Mouse (Mus musculus) hindlimb bud, embryonic 11.5 days (tissue): ENCODE results near the gene Maob.

ENCODE experiments used
- DNase-seq: peaks from one replicate; pipeline ENCODE4 v3.0.0-alpha.2; 2012; ENCODE audit warnings: low read depth, low spot score; ENCODE audit errors: extremely low spot score

The Maob gene

DNA sequence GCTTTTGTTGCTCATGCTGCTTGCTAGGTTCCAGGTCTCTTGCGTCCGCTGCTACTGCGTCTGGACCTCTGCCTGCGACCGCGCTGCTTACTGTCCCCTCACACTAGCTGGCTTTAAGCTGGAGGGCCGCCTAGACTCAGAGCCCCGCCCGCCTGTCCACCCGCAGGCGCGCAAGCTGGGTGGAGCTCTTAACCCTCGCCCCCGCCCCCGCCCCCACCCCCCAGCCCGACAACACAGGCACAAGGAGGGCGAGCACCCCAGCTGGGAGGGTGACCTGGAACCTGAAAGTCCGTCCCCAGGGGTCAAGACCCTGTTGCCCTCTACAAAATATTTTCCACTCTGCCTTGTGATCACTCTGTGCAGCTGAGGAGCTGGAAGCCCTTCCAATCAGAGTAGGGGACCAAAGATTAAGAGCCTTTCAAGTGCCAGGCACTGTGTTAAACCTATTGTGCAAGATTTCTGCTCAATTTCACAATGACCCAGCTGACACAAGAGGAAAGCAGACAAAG, at the start of gene Maob:
Maob (minus strand) TSS at position 106 of the 509 bp plus-strand sequence.
- no peak for DNase-seq

DNA sequence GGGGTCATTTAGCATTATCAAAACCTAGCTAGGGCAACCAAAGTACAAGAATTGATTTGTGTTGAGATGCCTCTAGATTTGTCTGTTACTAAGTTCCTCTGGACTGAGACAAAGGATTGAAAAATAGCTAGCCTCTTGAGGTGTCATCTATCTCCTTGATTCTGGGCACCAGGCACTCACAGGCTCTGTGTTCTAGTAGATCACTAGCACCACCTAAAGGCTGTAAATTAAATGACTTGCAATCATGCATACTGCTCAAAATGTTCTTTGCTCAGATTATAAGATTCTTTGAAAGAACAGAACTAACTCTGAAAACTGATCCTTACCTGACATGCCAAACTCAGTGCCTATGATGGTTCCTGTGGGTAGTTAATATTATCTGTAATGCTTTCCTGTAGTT, 43.1 kb upstream of the Maob start:
- no peak for DNase-seq

DNA sequence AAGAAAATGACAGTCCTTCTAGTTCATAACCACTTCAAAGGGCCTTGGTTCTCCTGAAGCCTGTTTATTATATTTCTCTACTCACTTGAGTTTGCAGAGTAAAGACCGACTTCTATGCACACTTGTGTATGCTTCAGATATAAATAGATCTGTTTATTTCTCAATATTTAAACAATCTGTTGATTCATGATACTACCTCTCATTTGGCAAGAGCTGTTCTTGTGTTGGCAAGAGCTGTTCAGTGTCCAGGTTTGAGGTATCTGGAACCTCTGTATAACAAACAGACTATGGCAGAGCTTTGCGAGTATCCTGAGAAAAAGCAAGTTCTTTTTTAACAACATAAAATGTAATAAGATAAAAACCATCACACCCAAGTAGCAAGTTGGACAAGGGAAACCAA, 28.9 kb upstream of the Maob start:
- DNase-seq = no peak

DNA sequence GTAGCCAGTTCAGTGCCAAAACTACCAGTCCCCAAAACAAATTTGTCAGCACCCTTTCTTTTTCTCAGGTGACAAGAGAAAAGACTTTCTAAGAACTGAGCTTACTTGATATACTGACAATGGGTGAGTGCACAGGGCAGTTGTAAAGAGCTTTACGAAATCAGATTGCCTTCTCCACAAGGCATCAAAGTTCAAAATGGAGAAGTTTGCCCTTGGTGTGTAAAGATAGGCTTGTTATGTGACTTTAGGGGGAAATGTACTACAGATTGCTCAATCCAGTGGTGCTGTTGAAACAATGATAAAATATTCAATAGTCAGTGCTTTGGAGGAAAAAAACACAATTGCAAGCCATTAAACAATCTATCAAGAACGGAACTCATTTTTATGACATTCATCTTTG, 24.3 kb upstream of the Maob start:
- no peak for DNase-seq

DNA sequence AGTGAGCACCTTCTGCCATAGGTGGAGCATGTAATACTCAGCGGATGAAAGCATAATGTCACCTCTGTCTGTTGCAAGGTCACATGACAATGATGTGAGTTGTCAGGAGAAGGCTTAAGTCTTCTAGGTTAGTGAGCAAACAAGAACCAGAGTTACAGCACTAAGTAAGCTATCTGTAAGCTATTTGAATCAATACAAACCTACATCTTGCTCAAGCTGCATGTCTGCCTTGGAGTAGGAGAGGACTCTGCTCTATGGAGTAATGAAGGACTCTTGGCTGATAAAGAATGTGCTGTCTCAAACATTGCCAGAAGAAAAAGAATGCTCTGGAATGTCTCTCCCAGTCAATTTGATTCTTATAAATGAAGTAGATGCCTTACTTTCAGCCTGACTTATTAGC, 20.1 kb upstream of the Maob start:
- DNase-seq = no peak

DNA sequence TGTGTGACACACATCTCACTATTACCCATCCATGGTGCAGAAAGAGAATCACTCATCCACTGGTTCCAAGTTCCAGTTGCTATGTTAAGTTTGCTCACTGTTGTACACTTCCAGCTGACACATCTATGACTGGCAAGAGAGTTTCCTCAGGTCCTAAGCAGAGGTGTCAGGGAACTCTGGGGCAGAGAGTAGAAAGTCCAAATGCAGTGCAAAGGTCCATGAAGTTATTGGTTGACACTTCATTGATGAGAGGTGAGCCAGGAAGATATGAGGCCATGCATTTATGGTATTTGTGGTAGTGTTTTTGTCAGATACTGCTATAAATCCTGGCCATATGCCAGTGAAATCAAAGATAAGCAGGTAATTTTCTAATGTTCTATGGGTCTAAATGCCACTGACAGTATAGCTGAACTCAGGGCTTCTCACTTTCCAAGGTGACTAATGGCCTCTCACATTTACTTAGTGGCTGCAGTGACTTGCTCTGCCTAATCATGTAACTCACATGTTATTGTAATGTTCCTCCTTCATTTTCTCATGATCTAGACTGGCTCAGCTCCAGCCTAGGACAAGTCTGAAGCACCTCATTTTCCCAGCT, 19.4 kb upstream of the Maob start:
- no peak for DNase-seq

DNA sequence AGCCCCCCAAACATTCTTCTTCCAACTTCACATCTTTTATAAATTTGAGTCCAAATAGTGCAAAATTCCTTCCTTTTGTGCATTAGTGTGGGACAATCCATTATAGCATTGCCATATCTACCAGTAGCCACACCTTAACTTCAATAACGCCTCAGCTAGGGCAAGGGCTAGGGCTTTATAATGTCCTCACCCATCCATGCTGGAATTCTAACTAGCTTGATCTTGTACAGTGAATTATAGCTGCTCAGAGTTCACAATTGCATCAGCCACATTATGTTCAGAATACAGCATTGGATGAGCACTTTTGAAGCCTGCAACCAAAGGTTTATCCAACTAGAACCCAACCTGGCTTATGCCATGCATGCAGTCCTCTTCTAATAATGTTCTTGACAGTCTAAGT, 8.9 kb upstream of the Maob start:
- no peak for DNase-seq

DNA sequence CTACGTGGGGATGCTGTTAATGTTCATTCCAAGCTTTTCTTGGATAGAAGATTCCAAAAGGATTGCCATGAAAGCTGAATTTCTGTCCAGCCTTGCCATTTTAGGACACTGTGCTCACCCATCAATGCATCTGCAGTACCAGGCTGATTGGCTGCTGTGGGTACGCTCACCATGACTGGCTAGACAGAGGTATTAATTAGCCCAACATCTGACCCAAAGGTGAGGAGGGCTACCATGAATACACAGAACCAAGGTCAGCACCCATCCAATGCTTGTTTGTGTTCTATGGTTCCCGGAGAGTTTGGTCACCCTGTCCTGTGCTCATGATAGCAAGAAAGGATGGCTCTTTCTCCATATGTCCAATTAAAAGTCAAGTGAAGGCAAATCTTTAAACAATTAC, 1.2 kb downstream of the Maob start:
- no peak for DNase-seq

DNA sequence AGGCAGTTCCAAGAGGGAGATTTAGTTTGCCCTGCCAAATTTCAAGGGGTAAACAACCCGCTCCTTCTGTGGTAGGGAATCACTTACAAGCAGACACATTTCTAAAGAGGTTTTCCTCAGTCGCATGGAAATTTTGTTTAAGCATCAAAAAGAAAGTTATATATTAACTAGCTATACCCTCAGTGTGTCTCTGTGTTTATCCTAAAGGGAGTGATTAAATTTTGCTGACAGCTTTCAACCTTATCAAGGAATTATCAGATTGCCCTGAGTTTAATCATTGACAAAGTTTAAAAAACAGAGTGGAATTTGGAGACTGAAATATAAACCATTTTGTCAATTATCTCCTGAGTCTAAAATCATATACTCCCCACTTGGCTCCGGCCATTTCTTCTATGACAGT, 5.1 kb downstream of the Maob start:
- DNase-seq = no peak

DNA sequence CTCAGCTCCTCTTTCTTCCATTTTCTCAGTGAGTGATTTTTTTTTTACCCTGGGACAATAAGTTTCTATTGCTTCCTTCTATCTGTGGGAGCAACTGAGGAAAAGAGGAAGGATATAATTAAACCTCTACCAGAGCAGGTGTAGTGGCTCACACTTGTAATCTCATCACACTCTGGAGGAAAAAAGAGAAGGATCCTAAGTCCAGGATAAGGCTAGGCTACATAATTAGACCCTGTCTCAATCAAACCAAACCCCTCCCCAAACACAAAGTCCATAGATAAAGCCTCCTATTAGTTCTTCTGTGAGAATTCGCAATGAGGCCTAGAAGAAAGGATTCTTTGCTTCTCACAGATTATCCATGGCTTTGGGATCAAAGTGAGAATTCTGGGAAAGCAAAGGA, 49.7 kb downstream of the Maob start:
- no peak for DNase-seq

DNA sequence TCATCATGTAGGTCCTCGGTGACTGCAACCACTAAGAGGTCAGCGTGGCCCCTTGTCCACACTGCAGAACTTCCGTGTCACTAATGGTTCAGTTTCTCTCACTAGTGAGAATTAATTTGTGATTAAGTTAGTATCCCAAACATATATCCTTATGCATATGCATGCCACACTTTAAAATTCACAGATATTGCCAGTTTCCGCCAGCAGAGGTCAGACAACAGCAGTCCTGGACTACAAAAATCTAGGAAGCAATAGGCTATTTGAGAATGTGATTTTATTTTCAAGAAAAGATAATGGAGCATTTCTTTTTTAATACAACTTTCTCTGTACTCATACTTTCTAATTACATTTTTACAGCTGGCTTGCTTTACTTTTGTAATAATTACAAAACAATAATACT, 51.0 kb downstream of the Maob start:
- DNase-seq = no peak

DNA sequence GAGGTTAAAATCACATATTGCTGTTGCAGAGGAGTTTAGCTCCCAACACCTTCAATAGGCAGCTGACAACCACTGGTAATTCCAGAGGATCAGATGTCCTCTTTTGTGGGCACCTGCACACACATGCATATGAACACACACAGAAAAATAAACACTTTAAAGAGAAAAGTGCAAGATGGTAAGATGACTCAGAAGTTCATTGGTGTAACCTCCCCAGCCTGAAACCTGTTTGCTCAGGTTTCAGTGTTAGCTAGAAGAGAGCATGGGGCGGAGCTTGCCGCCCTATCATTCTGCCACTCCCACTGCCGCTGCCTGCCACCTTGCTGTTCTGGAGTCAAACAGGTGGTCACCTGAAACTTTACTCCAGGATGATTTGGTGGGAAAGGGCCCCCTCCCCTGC, 55.7 kb downstream of the Maob start:
- DNase-seq = no peak

DNA sequence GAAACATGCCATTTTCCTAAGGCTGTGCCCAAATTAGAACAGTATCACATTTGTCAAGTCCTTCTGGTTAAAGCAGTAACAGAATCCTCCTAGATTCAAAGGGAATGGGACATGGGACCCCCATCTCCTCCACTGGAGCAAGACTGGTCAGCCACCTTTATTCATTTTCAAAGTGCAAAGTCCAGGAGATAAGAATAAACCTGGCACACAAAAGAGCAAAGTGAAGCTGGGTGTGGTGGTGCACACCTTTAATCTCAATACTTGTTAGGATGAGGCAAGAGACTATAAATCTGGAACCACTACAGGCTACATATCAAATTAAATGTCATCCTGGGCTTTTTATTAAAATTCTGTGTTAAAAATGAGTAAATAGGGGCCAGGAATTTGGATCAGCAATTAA, 62.4 kb downstream of the Maob start:
- DNase-seq = no peak

DNA sequence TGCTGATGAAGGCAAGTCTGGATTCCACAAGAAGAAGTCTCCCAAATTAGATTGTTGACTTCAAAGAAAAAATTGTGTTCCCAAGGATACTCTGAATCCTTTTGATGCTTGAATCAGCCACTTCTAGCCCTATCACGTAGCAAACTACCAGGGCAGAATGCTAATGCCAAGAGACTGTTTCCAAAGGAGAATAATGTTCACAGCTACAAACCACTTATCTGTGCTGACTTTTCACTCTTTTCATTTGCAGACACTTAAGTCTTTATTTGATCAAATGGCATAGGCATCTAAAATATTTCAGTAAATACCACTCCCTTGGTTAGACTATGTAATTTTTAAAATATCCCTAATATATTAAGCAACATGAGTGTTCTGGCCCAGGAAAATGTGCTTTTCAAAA, 68.2 kb downstream of the Maob start:
- no peak for DNase-seq

DNA sequence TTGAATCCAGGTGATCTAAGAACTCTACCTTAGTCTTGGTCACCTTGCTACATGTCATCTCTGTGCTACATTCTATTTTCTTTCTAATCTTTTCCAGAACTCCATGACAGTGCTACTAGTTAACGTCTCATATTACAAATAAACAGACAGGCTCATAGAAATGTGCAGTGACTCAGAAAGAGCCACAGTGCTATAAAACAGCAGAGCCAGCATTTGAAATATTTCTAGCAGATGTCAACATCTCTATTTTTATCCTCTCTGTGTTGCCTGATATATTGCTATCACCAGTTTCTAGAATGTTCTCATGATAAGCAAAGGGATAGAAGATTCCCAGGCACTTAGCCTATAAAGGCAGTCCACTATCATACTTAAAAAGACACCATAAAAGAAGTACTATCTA, 103.1 kb downstream of the Maob start:
- no peak for DNase-seq

DNA sequence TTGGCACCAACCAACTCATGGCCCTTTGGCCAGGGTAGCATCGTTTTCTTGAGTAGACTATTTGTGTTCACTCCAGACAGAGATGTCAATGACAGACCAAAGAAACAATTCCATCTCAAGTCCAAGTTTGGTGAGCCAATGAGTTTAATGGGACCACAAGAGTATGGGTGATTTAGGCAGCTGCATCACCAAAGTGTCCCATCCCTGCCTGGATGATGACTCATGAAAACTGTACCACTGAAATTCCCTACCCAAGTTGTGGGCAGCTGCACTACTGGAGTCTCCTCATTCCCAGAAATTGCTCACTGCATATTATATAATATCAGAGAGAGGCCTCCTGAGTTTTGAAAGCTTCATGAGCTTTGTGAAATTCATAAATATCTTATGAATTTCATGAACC, 111.1 kb downstream of the Maob start:
- DNase-seq = no peak
